Mouse (Mus musculus) heart, embryonic 12.5 days (tissue): ENCODE results near the gene Pagr1a. TPM values are rescaled to one million over a fixed set of nuclear protein-coding genes. Genes with fewer than 3 reads are reported as not detected.

Source experiments
- ATAC-seq: fragments of 200-750 bp; cut with Nextera tagmentation; 2 replicates; pipeline ENCODE4 v1.8.0; 2017; ENCODE audit warnings: moderate TSS enrichment, moderate library complexity; ENCODE audit not compliant: insufficient number of reproducible peaks, low FRiP score
- H3K27ac ChIP-seq: fragments of 300-500 bp; sonication (generic); 2 replicates; pipeline ENCODE4 v1.5.1; 2016; ENCODE audit warnings: mild to moderate bottlenecking, moderate library complexity; ENCODE audit not compliant: poor library complexity, severe bottlenecking
- H3K27me3 ChIP-seq: fragments of 300-500 bp; sonication (generic); replicated peaks from 2 replicates; pipeline ENCODE4 v1.6.1; 2016; ENCODE audit warnings: mild to moderate bottlenecking, moderate library complexity
- H3K36me3 ChIP-seq: fragments of 300-500 bp; sonication (generic); 2 replicates; pipeline ENCODE4 v1.6.1; 2016; ENCODE audit warnings: mild to moderate bottlenecking, moderate library complexity
- H3K4me1 ChIP-seq: fragments of 300-500 bp; sonication (generic); replicated peaks from 2 replicates; pipeline ENCODE4 v1.6.1; 2016; ENCODE audit warnings: mild to moderate bottlenecking
- H3K4me2 ChIP-seq: fragments of 300-500 bp; sonication (generic); 2 replicates; pipeline ENCODE4 v1.6.1; 2016; ENCODE audit warnings: mild to moderate bottlenecking, moderate library complexity
- H3K4me3 ChIP-seq: fragments of 300-500 bp; sonication (generic); 2 replicates; pipeline ENCODE4 v1.5.1; 2016; ENCODE audit warnings: mild to moderate bottlenecking
- H3K9ac ChIP-seq: fragments of 300-500 bp; sonication (generic); 2 replicates; pipeline ENCODE4 v1.6.1; 2016; ENCODE audit warnings: mild to moderate bottlenecking, moderate library complexity
- H3K9me3 ChIP-seq: fragments of 300-500 bp; sonication (generic); replicated peaks from 2 replicates; pipeline ENCODE4 v1.6.1; 2016; ENCODE audit warnings: mild to moderate bottlenecking, moderate library complexity
- WGBS: fragments of 180-500 bp; shearing (Covaris S2); methylation state at CpG from one replicate; pipeline ENCODE4 v1.1.7; 2016; 5-methylcytosine and 5-hydroxymethylcytosine counted together
- microRNA-seq: library from miRNA; unstranded; fragments of <30 nt; microRNA quantifications from one replicate; pipeline ENCODE4, GENCODE M21; 2017
- polyA plus RNA-seq: library from polyadenylated mRNA; unstranded; fragments of >200 nt; fragmentation: Nextera tagmentation; extraction: Ambion mirVana; gene quantifications from 2 replicates; pipeline ENCODE4 v1.2.1, GENCODE M21; 2016

Gene Pagr1a
- polyA plus RNA-seq, 1 experiment from 2014 or later: 31.4 TPM

DNA sequence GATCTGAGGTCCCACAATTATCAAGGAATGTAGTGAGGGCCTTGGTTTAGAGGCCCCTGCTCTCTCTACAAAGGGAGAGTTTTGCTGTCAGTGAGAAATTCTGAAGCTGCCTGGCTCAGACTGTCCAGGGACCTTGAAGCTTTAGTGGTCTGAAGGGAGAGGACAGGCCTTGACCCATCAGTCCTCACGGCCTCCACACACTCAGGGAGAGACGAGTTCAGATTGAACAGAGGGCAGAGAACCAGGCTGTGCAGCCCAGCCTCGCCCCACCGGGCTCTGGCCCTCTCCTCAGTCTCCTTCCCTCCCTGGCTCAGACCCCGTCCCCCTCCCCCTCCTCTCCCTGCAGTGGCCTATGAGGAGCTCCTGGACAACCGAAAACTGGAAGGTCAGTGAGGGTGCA is 49.8 kb downstream of the Pagr1a start:
- Histone ChIP-seq H3K4me3 (no peak overlapping the region), H3K27ac (no peak overlapping the region), H3K4me2 (no peak overlapping the region), H3K4me1 (no peaks in the 10 kb centered on the region), H3K9ac (no peak overlapping the region), H3K9me3 (no peaks in the 10 kb centered on the region), H3K27me3 (peaks cover 22% of the 10 kb centered on the region), H3K36me3 (no peaks in the 10 kb centered on the region)
- ATAC-seq: no peak
- 56% methylated on average over 6 of the region's 6 CpGs for WGBS

DNA sequence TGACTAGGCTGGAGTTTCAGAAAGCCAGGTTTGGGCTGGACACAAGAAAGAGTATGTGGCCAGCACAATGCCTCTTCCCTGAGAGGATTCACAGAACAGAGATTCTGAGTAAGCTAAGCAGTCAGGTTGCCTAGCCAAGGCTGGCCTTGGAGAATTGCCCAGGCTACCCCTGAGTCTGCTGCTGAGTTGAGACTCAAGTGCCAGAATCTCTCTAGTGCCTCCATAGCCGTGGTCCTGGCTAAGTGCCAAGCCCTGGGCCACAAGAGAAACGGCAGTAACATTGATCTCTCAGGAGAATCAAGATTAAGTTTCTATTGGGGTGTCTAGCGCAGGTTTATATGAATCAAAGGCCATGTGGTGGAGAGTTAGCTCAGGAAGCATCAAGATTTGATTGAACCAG is 51.6 kb downstream of the Pagr1a start:
- H3K4me1 ChIP-seq: no peaks in the 10 kb centered on the region
- no peak overlapping the region for H3K4me3 ChIP-seq
- ATAC-seq: no peak
- peaks cover 36% of the 10 kb centered on the region for H3K27me3 ChIP-seq
- 52% methylated on average over 3 of the region's 3 CpGs for whole genome bisulfite sequencing
- H3K4me2 ChIP-seq: no peak overlapping the region
- no peak overlapping the region for H3K9ac ChIP-seq
- H3K9me3 ChIP-seq: no peaks in the 10 kb centered on the region
- H3K36me3 ChIP-seq: no peaks in the 10 kb centered on the region
- no peak overlapping the region for H3K27ac ChIP-seq

Small RNA genes lying within 50 kb of the gene (microRNA-seq; reads per million reads assigned to microRNA genes)
- gene Gm44343: not detected

Other genes starting within 250 kb of the Pagr1a start
- gene Ypel3, start 240.4 kb downstream of the Pagr1a start, polyA plus RNA-seq: 74.8 and 78.7 TPM in 2 replicates
- gene Tbx6, start 235.9 kb downstream of the Pagr1a start, polyA plus RNA-seq: 0.27 and 0.33 TPM in 2 replicates
- 181 and 192 TPM in 2 replicates for gene Ppp4c, start 224.9 kb downstream of the Pagr1a start, polyA plus RNA-seq
- 0.17 and 0.45 TPM in 2 replicates for gene Fam57b, start 219.7 kb downstream of the Pagr1a start, polyA plus RNA-seq
- gene 4930451I11Rik, start 185.7 kb downstream of the Pagr1a start, polyA plus RNA-seq: not detected in 2 replicates
- gene Doc2a, start 169.9 kb downstream of the Pagr1a start, polyA plus RNA-seq: not detected in 2 replicates
- 18.0 and 22.5 TPM in 2 replicates for gene Hirip3, start 155.4 kb downstream of the Pagr1a start, polyA plus RNA-seq
- gene Ino80e, start 155.0 kb downstream of the Pagr1a start, polyA plus RNA-seq: 62.9 and 66.8 TPM in 2 replicates
- 40.8 and 42.5 TPM in 2 replicates for gene Taok2, start 132.6 kb downstream of the Pagr1a start, polyA plus RNA-seq
- 17.6 and 19.9 TPM in 2 replicates for gene Tmem219, start 94.4 kb downstream of the Pagr1a start, polyA plus RNA-seq
- 16.1 and 17.3 TPM in 2 replicates for gene Kctd13, start 88.5 kb downstream of the Pagr1a start, polyA plus RNA-seq
- gene Asphd1, start 67.8 kb downstream of the Pagr1a start, polyA plus RNA-seq: not detected in 2 replicates
- gene Sez6l2, start 66.8 kb downstream of the Pagr1a start, polyA plus RNA-seq: 0.11 TPM in 1 of 2 replicates, not detected in the other
- 70.2 and 75.5 TPM in 2 replicates for gene Cdipt, start 41.4 kb downstream of the Pagr1a start, polyA plus RNA-seq
- 0.70 and 1.3 TPM in 2 replicates for gene Cdiptos, start 41.3 kb downstream of the Pagr1a start, polyA plus RNA-seq
- gene Mvp, start 2.7 kb downstream of the Pagr1a start, polyA plus RNA-seq: 12.0 TPM in 2 replicates
- not detected in 2 replicates for gene Pagr1b, start 868 bp downstream of the Pagr1a start, polyA plus RNA-seq
- gene Gm42742, start 3.7 kb upstream of the Pagr1a start, polyA plus RNA-seq: 50.8 and 60.9 TPM in 2 replicates
- 1.9 and 3.3 TPM in 2 replicates for gene Prrt2, start 3.9 kb upstream of the Pagr1a start, polyA plus RNA-seq
- 59.8 and 60.4 TPM in 2 replicates for gene Maz, start 9.7 kb upstream of the Pagr1a start, polyA plus RNA-seq
- gene Kif22, start 25.1 kb upstream of the Pagr1a start, polyA plus RNA-seq: 80.9 and 85.5 TPM in 2 replicates
- gene Zg16, start 70.0 kb upstream of the Pagr1a start, polyA plus RNA-seq: not detected in 2 replicates
- gene AI467606, start 74.0 kb upstream of the Pagr1a start, polyA plus RNA-seq: 0.54 and 1.3 TPM in 2 replicates
- 5.7 and 6.1 TPM in 2 replicates for gene Qprt, start 104.9 kb upstream of the Pagr1a start, polyA plus RNA-seq
- 0.17 and 0.31 TPM in 2 replicates for gene Spn, start 120.5 kb upstream of the Pagr1a start, polyA plus RNA-seq
- gene Cd2bp2, start 178.7 kb upstream of the Pagr1a start, polyA plus RNA-seq: 50.5 and 51.5 TPM in 2 replicates
- 29.2 and 32.3 TPM in 2 replicates for gene Tbc1d10b, start 191.1 kb upstream of the Pagr1a start, polyA plus RNA-seq
- 17.8 and 20.0 TPM in 2 replicates for gene Mylpf, start 191.5 kb upstream of the Pagr1a start, polyA plus RNA-seq
- 23.8 and 25.3 TPM in 2 replicates for gene Zfp553, start 215.7 kb upstream of the Pagr1a start, polyA plus RNA-seq
- 22.1 and 28.2 TPM in 2 replicates for gene Sept1, start 215.8 kb upstream of the Pagr1a start, polyA plus RNA-seq
- gene Zfp771, start 226.9 kb upstream of the Pagr1a start, polyA plus RNA-seq: 32.7 and 34.4 TPM in 2 replicates
- gene Dctpp1, start 243.4 kb upstream of the Pagr1a start, polyA plus RNA-seq: 162 and 163 TPM in 2 replicates